Mouse (Mus musculus) myocyte (in vitro differentiated cells): ENCODE data around the gene Tctn3. TPM values are rescaled to one million over a fixed set of nuclear protein-coding genes. Genes with fewer than 3 reads are reported as not detected.

Source experiments
- H3K27me3 ChIP-seq: one replicate; pipeline ENCODE4 v1.6.1; 2011; ENCODE audit not compliant: control insufficient read depth, insufficient read depth, insufficient read length
- H3K36me3 ChIP-seq: one replicate; pipeline ENCODE4 v1.6.1; 2011; ENCODE audit not compliant: control insufficient read depth, insufficient read depth
- H3K4me2 ChIP-seq: one replicate; pipeline ENCODE4 v1.6.1; 2011; ENCODE audit warnings: low read depth, control low read depth
- H3K4me3 ChIP-seq: one replicate; pipeline ENCODE4 v1.5.1; 2011; ENCODE audit warnings: mild to moderate bottlenecking, control low read depth, moderate library complexity
- H3K79me2 ChIP-seq: one replicate; pipeline ENCODE4 v1.6.1; 2011; ENCODE audit not compliant: control insufficient read depth, insufficient read depth
- H3ac ChIP-seq: one replicate; pipeline ENCODE4 v1.6.1; 2011; ENCODE audit not compliant: control insufficient read depth, insufficient read length
- CEBPB ChIP-seq: IDR thresholded peaks from 2 replicates; pipeline ENCODE4 v1.6.1; 2011; ENCODE audit warnings: mild to moderate bottlenecking, moderate library complexity; ENCODE audit not compliant: poor library complexity, insufficient read depth, severe bottlenecking
- E2F4 ChIP-seq: IDR thresholded peaks from one replicate; pipeline ENCODE4 v1.6.1; 2011; ENCODE audit warnings: mild to moderate bottlenecking, control low read depth, moderate library complexity; ENCODE audit not compliant: insufficient read depth
- MAX ChIP-seq: IDR thresholded peaks from one replicate; pipeline ENCODE4 v1.6.1; 2011; ENCODE audit warnings: low read depth, mild to moderate bottlenecking, control low read depth
- MYOD1 ChIP-seq, 3 experiments: IDR thresholded peaks; one replicate each; pipeline ENCODE4 v1.6.1; 2011; ENCODE audit warnings: control low read depth in 2 of 3, low read depth in 2 of 3, mild to moderate bottlenecking in 2 of 3, moderate library complexity in 1 of 3; ENCODE audit not compliant: insufficient read length in 2 of 3, control insufficient read depth in 1 of 3
- MYOG ChIP-seq, 3 experiments: IDR thresholded peaks; one replicate each; pipeline ENCODE4 v1.6.1; 2011; ENCODE audit warnings: control low read depth in 2 of 3, low read depth in 2 of 3, mild to moderate bottlenecking in 2 of 3; ENCODE audit not compliant: insufficient read length in 2 of 3, control insufficient read depth in 1 of 3, insufficient read depth in 1 of 3
- POLR2A ChIP-seq: IDR thresholded peaks from one replicate; pipeline ENCODE4 v1.6.1; 2011; ENCODE audit warnings: low read depth, mild to moderate bottlenecking, control low read depth, moderate library complexity; ENCODE audit not compliant: insufficient read length
- POLR2AphosphoS2 ChIP-seq: IDR thresholded peaks from one replicate; pipeline ENCODE4 v1.6.1; 2011; ENCODE audit warnings: low read depth, control low read depth; ENCODE audit not compliant: insufficient read length
- REST ChIP-seq: IDR thresholded peaks from one replicate; pipeline ENCODE4 v1.6.1; 2011; ENCODE audit warnings: mild to moderate bottlenecking, control low read depth, moderate library complexity; ENCODE audit not compliant: insufficient read depth, insufficient read length
- SRF ChIP-seq: IDR thresholded peaks from one replicate; pipeline ENCODE4 v1.6.1; 2011; ENCODE audit warnings: low read depth; ENCODE audit not compliant: control insufficient read depth, insufficient read length
- TCF12 ChIP-seq: IDR thresholded peaks from one replicate; pipeline ENCODE4 v1.6.1; 2011; ENCODE audit warnings: mild to moderate bottlenecking, control low read depth; ENCODE audit not compliant: poor library complexity, insufficient read depth, severe bottlenecking
- TCF3 ChIP-seq: IDR thresholded peaks from one replicate; pipeline ENCODE4 v1.6.1; 2011; ENCODE audit warnings: low read depth, control low read depth; ENCODE audit not compliant: insufficient read length
- USF1 ChIP-seq: IDR thresholded peaks from one replicate; pipeline ENCODE4 v1.6.1; 2011; ENCODE audit warnings: low read depth, mild to moderate bottlenecking, control low read depth, moderate library complexity
- polyA plus RNA-seq: library from polyadenylated mRNA; unstranded; fragments of >200 nt; fragmentation: generic; extraction: Trizol; gene quantifications from one replicate; pipeline ENCODE4 v1.2.1, GENCODE M21; 2012; ENCODE audit warnings: missing spikeins

The Tctn3 gene
- polyA plus RNA-seq, 1 experiment = 5.6 TPM

DNA sequence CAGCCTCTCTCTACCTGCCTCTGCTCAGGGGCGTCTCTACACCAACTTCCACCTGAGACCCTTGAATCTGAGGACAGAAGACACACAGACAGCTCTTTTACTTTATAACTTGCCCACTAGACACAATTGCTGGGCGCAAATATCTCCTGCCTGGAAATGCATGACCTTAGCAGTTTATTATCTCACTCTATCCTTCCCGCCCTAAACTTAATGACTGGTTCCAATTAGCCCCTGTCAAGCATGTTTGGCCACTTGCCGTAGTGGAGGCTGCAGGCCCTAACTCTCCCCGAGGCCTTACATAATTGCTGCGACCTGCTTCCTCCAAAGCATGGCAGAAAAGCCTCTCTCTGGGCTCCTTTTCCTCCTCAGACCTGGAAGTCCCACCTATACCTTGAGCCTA, 34.3 kb upstream of the Tctn3 start:
- Histone ChIP-seq H3K36me3 (no peaks in the 10 kb centered on the region), H3K4me2 (no peak overlapping the region), H3K79me2 (no peaks in the 10 kb centered on the region), H3K27me3 (no peaks in the 10 kb centered on the region), H3K4me3 (no peak overlapping the region), H3ac (no peak overlapping the region)
- TF ChIP-seq E2F4 = no peak
- TF ChIP-seq MAX = no peak
- TF ChIP-seq TCF12 = no peak
- no peak for TF ChIP-seq TCF3

DNA sequence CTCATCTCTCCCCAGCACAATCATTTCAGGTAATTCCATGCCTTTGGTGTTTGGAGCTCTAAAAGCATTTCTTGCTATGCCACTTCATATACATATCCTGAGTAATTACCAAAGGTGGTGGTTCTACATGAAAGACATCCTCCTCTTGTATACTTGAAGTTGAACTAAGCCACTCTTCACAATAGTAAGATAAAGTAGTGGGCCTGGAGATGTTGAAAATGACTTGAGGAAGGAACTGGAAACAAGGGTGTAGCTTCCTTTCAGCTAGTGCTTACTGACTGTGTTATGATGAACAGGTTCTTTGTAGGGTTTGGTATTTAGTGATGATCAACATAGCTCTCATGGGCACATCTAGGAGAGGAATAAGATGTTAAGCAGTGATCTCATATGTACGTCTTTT, 31.8 kb upstream of the Tctn3 start:
- TF ChIP-seq MAX (no peak), USF1 (no peak), MYOG (IDR thresholded peaks at IDR 0.05; ENCODE audit: control insufficient read depth in 1 of 3, insufficient read depth in 1 of 3, insufficient read length in 2 of 3, low read depth in 2 of 3) (no peak), E2F4 (no peak), SRF (no peak)
- no peak overlapping the region for H3K4me3 ChIP-seq
- H3K4me2 ChIP-seq = no peak overlapping the region
- no peaks in the 10 kb centered on the region for H3K27me3 ChIP-seq
- no peak overlapping the region for H3ac ChIP-seq
- H3K36me3 ChIP-seq = no peaks in the 10 kb centered on the region
- H3K79me2 ChIP-seq = no peaks in the 10 kb centered on the region

DNA sequence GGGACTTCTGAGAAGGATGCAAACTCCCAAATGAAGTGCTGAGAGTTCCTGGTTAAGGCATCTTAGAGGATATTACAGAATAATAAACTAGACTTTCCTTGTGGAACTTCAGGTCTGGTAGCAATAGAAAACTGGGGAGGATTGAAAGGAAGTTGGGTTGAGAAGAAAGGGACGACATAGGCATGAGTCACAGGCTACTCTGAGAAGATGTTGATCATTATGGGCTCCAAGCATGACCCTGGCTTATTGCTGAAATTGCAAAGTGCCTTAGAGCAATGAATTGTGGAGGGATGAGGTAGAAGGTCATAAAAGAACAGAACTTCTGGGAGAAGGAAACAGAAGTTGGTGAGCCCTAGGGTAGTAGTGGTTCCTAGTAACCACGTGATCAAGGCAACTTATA, 28.8 kb upstream of the Tctn3 start:
- no peak for TF ChIP-seq POLR2AphosphoS2
- TF ChIP-seq TCF3 = no peak
- TF ChIP-seq MYOG (IDR thresholded peaks at IDR 0.05; ENCODE audit: control insufficient read depth in 1 of 3, insufficient read depth in 1 of 3, insufficient read length in 2 of 3, low read depth in 2 of 3) = no peak
- TF ChIP-seq TCF12 = no peak
- no peak for TF ChIP-seq MAX
- no peak for TF ChIP-seq USF1
- no peak for TF ChIP-seq REST
- TF ChIP-seq POLR2A = no peak
- no peak for TF ChIP-seq SRF
- no peak for TF ChIP-seq MYOD1 (IDR thresholded peaks at IDR 0.05; ENCODE audit: control insufficient read depth in 1 of 3, insufficient read length in 2 of 3, low read depth in 2 of 3)
- no peak for TF ChIP-seq CEBPB
- TF ChIP-seq E2F4 = no peak
- H3K4me2 ChIP-seq = no peak overlapping the region
- no peaks in the 10 kb centered on the region for H3K79me2 ChIP-seq
- H3ac ChIP-seq = no peak overlapping the region
- H3K27me3 ChIP-seq = no peaks in the 10 kb centered on the region
- H3K4me3 ChIP-seq = no peak overlapping the region
- H3K36me3 ChIP-seq = no peaks in the 10 kb centered on the region

GRCm38 (mm10) chr19:40639729-40640304, 27.8 kb upstream of the Tctn3 start:
- Histone ChIP-seq H3K36me3 (no peaks in the 10 kb centered on the region), H3K4me3 (no peak overlapping the region), H3ac (no peak overlapping the region), H3K27me3 (no peaks in the 10 kb centered on the region), H3K4me2 (no peak overlapping the region), H3K79me2 (no peaks in the 10 kb centered on the region)
- TF ChIP-seq MYOD1 (IDR thresholded peaks at IDR 0.05; ENCODE audit: control insufficient read depth in 1 of 3, insufficient read length in 2 of 3, low read depth in 2 of 3) (no peak), MYOG (IDR thresholded peaks at IDR 0.05; ENCODE audit: control insufficient read depth in 1 of 3, insufficient read depth in 1 of 3, insufficient read length in 2 of 3, low read depth in 2 of 3) (no peak), POLR2AphosphoS2 (no peak), USF1 (no peak), TCF12 (no peak), SRF (no peak), REST (no peak), TCF3 (no peak), POLR2A (no peak)

DNA sequence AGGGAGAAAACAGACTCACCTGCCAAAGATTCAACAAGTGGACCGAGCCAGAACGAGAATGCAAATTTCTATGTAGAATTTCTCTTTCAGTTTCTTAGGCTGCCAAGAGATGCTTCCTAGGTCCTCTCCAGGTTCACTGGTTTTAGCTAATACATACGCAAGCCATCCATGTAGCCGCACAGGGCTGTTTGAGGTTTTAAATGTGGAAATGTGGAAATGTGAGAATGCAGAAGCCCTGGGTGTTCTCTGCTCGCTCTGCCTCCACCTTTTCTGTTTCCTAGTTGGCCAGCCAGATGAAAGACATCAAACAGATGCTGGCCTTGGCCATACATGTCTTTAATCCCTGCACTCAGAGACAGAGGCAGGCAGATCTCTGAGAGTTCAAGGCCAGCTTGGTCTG, 26.5 kb upstream of the Tctn3 start:
- no peaks in the 10 kb centered on the region for H3K36me3 ChIP-seq
- H3K4me2 ChIP-seq = no peak overlapping the region
- no peaks in the 10 kb centered on the region for H3K27me3 ChIP-seq
- no peaks in the 10 kb centered on the region for H3K79me2 ChIP-seq
- H3K4me3 ChIP-seq = no peak overlapping the region
- no peak for TF ChIP-seq MYOD1 (IDR thresholded peaks at IDR 0.05; ENCODE audit: control insufficient read depth in 1 of 3, insufficient read length in 2 of 3, low read depth in 2 of 3)
- no peak overlapping the region for H3ac ChIP-seq

GRCm38 (mm10) chr19:40637601-40638000, 25.6 kb upstream of the Tctn3 start:
- no peak overlapping the region for H3K4me3 ChIP-seq
- H3ac ChIP-seq = no peak overlapping the region
- no peaks in the 10 kb centered on the region for H3K27me3 ChIP-seq
- H3K36me3 ChIP-seq = no peaks in the 10 kb centered on the region
- no peak for TF ChIP-seq E2F4
- TF ChIP-seq MAX = no peak
- no peak for TF ChIP-seq MYOG (IDR thresholded peaks at IDR 0.05; ENCODE audit: control insufficient read depth in 1 of 3, insufficient read depth in 1 of 3, insufficient read length in 2 of 3, low read depth in 2 of 3)
- TF ChIP-seq MYOD1 (IDR thresholded peaks at IDR 0.05; ENCODE audit: control insufficient read depth in 1 of 3, insufficient read length in 2 of 3, low read depth in 2 of 3) = no peak
- no peak overlapping the region for H3K4me2 ChIP-seq
- H3K79me2 ChIP-seq = no peaks in the 10 kb centered on the region
